Mouse (Mus musculus): Measurements from ENCODE around the gene Scd2. TPM values are rescaled to one million over a fixed set of nuclear protein-coding genes. Genes with fewer than 3 reads are reported as not detected.
"Not testable (repeated sequence)": the region's sequence is repeated elsewhere in the genome, so short reads cannot be mapped to it uniquely, and the experiment has no call there.

Gene Scd2
- polyA plus RNA-seq, 1 experiment from 2014 or later, result 6.2 TPM

DNA sequence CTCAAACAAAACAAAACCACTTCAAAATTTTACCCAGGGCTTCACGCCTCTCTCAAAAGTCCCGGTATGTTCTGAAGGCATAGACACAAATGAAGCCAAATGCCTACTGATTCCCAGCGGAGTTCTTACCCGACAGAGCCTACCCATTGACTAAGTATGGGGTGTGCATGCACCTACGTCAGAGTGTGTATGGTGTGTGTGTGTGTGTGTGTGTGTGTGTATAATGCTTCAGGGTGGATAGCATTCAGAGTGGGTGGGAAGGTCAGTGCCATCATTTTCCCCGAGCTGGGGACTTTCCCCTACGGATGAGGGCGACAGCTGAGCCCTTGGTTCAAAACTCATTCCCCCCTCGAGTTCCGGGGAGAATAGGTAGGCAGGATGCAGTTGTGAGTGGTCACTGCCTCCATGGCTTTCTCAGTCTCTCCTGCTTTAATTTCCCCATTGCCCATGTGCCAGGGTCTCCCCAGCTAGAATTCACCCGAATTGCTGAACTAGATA is 44.6 kb upstream of the Scd2 start:
- H3K9ac ChIP-seq (replicated peaks), result peak overlapping the region; percentile 34; the same call in 1 of the 2 replicates
- WGBS (ENCODE audit: insufficient replicate concordance), result 71% methylated on average over 11 of the region's 11 CpGs
- H3K27ac ChIP-seq (ENCODE audit: low read depth), result peak overlapping the region; percentile 85

DNA sequence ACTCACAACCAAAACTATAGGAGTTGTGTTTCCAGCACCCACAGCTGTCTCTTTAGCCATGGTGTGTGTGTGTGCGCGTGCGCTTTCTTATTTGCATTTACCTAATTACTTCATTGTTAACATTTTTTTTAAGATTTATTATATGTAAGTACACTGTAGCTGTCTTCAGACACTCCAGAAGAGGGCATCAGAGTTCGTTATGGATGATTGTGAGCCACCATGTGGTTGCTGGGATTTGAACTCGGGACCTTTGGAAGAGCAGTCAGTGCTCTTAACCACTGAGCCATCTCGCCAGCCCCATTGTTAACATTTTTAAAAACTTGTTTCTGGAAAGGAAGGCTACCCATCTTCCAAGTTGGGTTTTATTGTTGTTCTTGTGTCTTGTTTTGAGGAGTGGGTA is 42.3 kb upstream of the Scd2 start:
- H3K9ac ChIP-seq (replicated peaks); H3K27ac ChIP-seq (ENCODE audit: low read depth); ATAC-seq; H3K36me3 ChIP-seq (replicated peaks; ENCODE audit: insufficient read depth, low read length); DNase-seq; H3K27me3 ChIP-seq (ENCODE audit: insufficient read depth, low read length); H3K9me3 ChIP-seq (ENCODE audit: low read length); H3K4me2 ChIP-seq (ENCODE audit: low read depth, low read length); H3K4me3 ChIP-seq (ENCODE audit: low read depth, low read length): not testable (repeated sequence)
- peaks cover 30% of the 10 kb centered on the region for H3K4me1 ChIP-seq (ENCODE audit: insufficient read depth)
- WGBS (ENCODE audit: insufficient replicate concordance), result 82% methylated on average over 6 of the region's 6 CpGs

More for the DNA sequence above, 44.6 kb upstream of the Scd2 start:
- H3K4me3 ChIP-seq (ENCODE audit: low read depth, low read length), result no peak overlapping the region
- no peaks in the 10 kb centered on the region for H3K27me3 ChIP-seq (ENCODE audit: insufficient read depth, low read length)
- peaks cover 31% of the 10 kb centered on the region for H3K4me1 ChIP-seq (ENCODE audit: insufficient read depth)
- TF ChIP-seq CTCF (IDR thresholded peaks at IDR 0.05; ENCODE audit: low read depth), result no peak
- no peak for TF ChIP-seq EP300 (IDR thresholded peaks at IDR 0.05; ENCODE audit: low read depth)
- DNase-seq, result no peak
- H3K36me3 ChIP-seq (replicated peaks; ENCODE audit: insufficient read depth, low read length), result no peaks in the 10 kb centered on the region
- peak overlapping the region; percentile 83 for H3K4me2 ChIP-seq (ENCODE audit: low read depth, low read length)
- ATAC-seq, result no peak
- H3K9me3 ChIP-seq (ENCODE audit: low read length), result no peaks in the 10 kb centered on the region

DNA sequence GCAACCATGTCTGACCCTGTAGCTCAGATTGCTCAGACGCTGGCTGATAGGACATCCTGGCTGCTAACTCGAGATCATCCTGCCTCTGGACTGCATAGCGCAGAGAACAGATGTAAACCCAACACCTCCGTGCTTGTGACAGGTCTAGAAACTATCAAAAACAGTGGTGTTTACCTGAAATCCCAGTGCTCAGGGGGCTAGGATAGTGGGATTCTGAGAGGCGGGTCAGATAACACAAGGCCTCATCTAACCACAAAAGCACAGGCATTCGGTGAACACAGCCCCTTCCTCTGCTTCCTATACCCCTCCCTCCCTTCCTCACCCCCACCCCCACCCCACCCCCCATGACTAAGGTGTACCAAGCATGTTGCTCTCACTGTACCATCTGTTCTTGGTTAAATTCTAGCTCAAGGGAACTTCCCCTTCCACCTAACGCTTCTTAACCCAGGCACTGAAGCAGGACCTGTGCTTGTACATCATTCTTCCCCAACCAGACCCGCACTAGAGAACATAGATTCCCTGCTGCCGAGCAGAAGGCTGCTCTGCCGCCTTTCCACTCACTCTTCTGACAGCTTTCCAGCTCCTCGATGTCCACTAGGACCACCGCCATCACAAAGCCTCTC is 41.4 kb upstream of the Scd2 start:
- ATAC-seq, result no peak
- 49% methylated on average over 12 of the region's 12 CpGs for WGBS (ENCODE audit: insufficient replicate concordance)
- TF ChIP-seq CTCF (IDR thresholded peaks at IDR 0.05; ENCODE audit: low read depth) (no peak), EP300 (IDR thresholded peaks at IDR 0.05; ENCODE audit: low read depth) (no peak)
- Histone ChIP-seq H3K27ac (ENCODE audit: low read depth) (0 out of 2 replicates have a peak overlapping the region, but pooled peaks have one; percentile 44), H3K4me2 (ENCODE audit: low read depth, low read length) (no peak overlapping the region), H3K4me1 (ENCODE audit: insufficient read depth) (peaks cover 21% of the 10 kb centered on the region), H3K36me3 (replicated peaks; ENCODE audit: insufficient read depth, low read length) (no peaks in the 10 kb centered on the region), H3K9ac (replicated peaks) (no peak overlapping the region), H3K4me3 (ENCODE audit: low read depth, low read length) (no peak overlapping the region), H3K9me3 (ENCODE audit: low read length) (no peaks in the 10 kb centered on the region), H3K27me3 (ENCODE audit: insufficient read depth, low read length) (no peaks in the 10 kb centered on the region)
- no peak for DNase-seq

DNA sequence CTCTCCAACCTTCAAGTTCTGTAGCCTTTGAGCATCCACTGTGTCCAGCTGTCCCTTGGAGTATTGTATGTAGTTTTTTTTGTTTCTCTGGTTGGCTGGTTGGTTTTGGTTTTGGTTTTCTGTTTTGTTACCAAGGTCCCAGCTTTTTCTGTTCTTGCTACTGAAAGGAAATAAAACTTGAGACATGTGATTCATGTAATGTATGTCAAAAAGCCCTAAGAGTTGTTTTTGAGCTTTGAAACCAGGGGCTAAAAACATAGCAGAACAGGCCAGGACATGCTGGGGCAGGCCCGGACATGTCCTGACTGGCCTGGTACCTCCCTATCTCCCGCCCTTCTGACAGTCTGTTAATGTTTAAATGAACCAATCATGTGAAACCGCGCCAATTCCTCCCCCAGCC is 39.4 kb upstream of the Scd2 start:
- not testable (repeated sequence) for H3K9me3 ChIP-seq (ENCODE audit: low read length); DNase-seq; H3K4me1 ChIP-seq (ENCODE audit: insufficient read depth); H3K36me3 ChIP-seq (replicated peaks; ENCODE audit: insufficient read depth, low read length); H3K27ac ChIP-seq (ENCODE audit: low read depth); H3K27me3 ChIP-seq (ENCODE audit: insufficient read depth, low read length); H3K4me2 ChIP-seq (ENCODE audit: low read depth, low read length); H3K9ac ChIP-seq (replicated peaks); ATAC-seq; H3K4me3 ChIP-seq (ENCODE audit: low read depth, low read length)
- 87% methylated on average over 2 of the region's 4 CpGs for WGBS (ENCODE audit: insufficient replicate concordance)

DNA sequence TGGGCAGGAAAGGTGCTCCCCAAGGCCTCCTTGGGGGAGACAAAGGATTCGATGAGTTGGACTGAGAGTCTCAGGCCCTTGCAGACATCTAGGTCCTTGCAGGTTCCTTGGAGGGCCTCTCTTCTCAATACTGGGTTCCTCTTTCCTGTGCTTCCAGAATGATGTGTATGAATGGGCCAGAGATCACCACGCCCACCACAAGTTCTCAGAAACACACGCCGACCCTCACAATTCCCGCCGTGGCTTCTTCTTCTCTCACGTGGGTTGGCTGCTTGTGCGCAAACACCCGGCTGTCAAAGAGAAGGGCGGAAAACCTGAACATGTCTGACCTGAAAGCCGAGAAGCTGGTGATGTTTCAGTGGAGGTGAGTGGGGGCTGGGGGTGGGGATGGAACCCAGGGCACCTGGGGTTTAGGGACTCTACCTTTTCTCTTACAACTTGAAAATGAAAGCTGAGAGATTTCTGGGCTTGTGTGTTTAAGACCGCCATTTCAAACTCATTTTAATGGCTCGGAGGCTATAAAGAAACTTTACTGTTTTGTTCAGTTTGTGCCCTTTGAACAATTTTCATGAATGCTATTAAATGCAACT is 36.0 kb upstream of the Scd2 start:
- peaks cover 2% of the 10 kb centered on the region; the same call in 1 of the 2 replicates for H3K27me3 ChIP-seq (ENCODE audit: insufficient read depth, low read length)
- no peak overlapping the region for H3K4me2 ChIP-seq (ENCODE audit: low read depth, low read length)
- no peaks in the 10 kb centered on the region for H3K9me3 ChIP-seq (ENCODE audit: low read length)
- ATAC-seq (no peak), DNase-seq (no peak)
- no peaks in the 10 kb centered on the region for H3K36me3 ChIP-seq (replicated peaks; ENCODE audit: insufficient read depth, low read length)
- no peak overlapping the region for H3K4me3 ChIP-seq (ENCODE audit: low read depth, low read length)
- no peaks in the 10 kb centered on the region; the same call in 1 of the 2 replicates for H3K4me1 ChIP-seq (ENCODE audit: insufficient read depth)
- WGBS (ENCODE audit: insufficient replicate concordance), result 64% methylated on average over 13 of the region's 13 CpGs
- TF ChIP-seq EP300 (IDR thresholded peaks at IDR 0.05; ENCODE audit: low read depth) (no peak), CTCF (IDR thresholded peaks at IDR 0.05; ENCODE audit: low read depth) (no peak)
- H3K9ac ChIP-seq (replicated peaks), result no peak overlapping the region
- no peak overlapping the region for H3K27ac ChIP-seq (ENCODE audit: low read depth)

DNA sequence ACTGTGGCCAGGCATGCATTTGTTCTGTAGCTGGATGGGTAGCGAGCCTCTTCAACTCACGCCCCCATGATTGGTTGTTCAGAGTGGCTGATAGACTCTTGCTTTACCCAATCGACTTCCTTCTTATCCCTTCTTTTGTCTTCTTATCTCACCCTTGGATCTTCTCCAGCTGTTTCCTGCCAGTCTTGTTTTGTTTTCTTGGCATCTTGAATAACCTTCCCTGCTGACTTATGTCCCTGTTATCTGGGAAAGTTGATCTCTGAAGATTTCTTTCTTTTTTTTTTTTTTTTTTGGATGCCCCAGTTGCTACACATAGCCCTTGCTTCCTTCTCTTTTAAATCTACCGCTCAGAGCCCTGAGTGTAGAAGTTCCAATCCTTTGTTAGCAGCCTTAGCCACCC is 34.0 kb upstream of the Scd2 start:
- DNase-seq (no peak), ATAC-seq (no peak)
- TF ChIP-seq CTCF (IDR thresholded peaks at IDR 0.05; ENCODE audit: low read depth) (no peak), EP300 (IDR thresholded peaks at IDR 0.05; ENCODE audit: low read depth) (no peak)
- H3K4me2 ChIP-seq (ENCODE audit: low read depth, low read length), result no peak overlapping the region
- no peaks in the 10 kb centered on the region for H3K36me3 ChIP-seq (replicated peaks; ENCODE audit: insufficient read depth, low read length)
- no peaks in the 10 kb centered on the region for H3K9me3 ChIP-seq (ENCODE audit: low read length)
- 65% methylated on average over 4 of the region's 4 CpGs for WGBS (ENCODE audit: insufficient replicate concordance)
- H3K4me3 ChIP-seq (ENCODE audit: low read depth, low read length), result no peak overlapping the region
- no peak overlapping the region for H3K27ac ChIP-seq (ENCODE audit: low read depth)
- peaks cover 3% of the 10 kb centered on the region; the same call in 1 of the 2 replicates for H3K27me3 ChIP-seq (ENCODE audit: insufficient read depth, low read length)
- H3K9ac ChIP-seq (replicated peaks), result no peak overlapping the region
- H3K4me1 ChIP-seq (ENCODE audit: insufficient read depth), result peaks cover 3% of the 10 kb centered on the region; the same call in 1 of the 2 replicates

Data from liver, postnatal 0 days (tissue).